Mouse (Mus musculus) MEL (cell line): ENCODE results near the gene Taar3. TPM values are rescaled to one million over a fixed set of nuclear protein-coding genes. Genes with fewer than 3 reads are reported as not detected.
A peak's percentile ranks its signal among the peaks of the same experiment; 100 is the strongest.

Source experiments
- DNase-seq: peaks from one replicate; pipeline ENCODE4 v3.0.0; 2011; ENCODE audit warnings: low read depth, low spot score
- H3K27ac ChIP-seq: 2 replicates; pipeline ENCODE4 v1.5.1; 2012; ENCODE audit warnings: low read depth, mild to moderate bottlenecking, control low read depth, low read length, moderate library complexity; ENCODE audit not compliant: control insufficient read depth
- H3K27me3 ChIP-seq, 2 experiments: fragments of 150-350 bp in 1 of 2; sonication (generic) in 1 of 2; 2 replicates each; pipeline ENCODE4 v1.6.1; 2012; ENCODE audit warnings: low read length in 2 of 2, mild to moderate bottlenecking in 2 of 2, improper control_type of control experiment in 1 of 2, moderate library complexity in 1 of 2; ENCODE audit not compliant: insufficient read depth in 2 of 2, control insufficient read depth in 1 of 2
- H3K36me3 ChIP-seq, 2 experiments: 2 replicates each; pipeline ENCODE4 v1.6.1; 2012 to 2014; ENCODE audit warnings: low read length in 2 of 2, improper control_type of control experiment in 1 of 2, inconsistent platforms in 1 of 2, mild to moderate bottlenecking in 1 of 2; ENCODE audit not compliant: insufficient read depth in 2 of 2, control insufficient read depth in 1 of 2
- H3K4me1 ChIP-seq, 2 experiments: fragments of 150-350 bp in 1 of 2; sonication (generic) in 1 of 2; 2 replicates each; pipeline ENCODE4 v1.6.1; 2012; ENCODE audit warnings: low read length in 2 of 2, improper control_type of control experiment in 1 of 2, mild to moderate bottlenecking in 1 of 2; ENCODE audit not compliant: insufficient read depth in 2 of 2, control insufficient read depth in 1 of 2
- H3K4me3 ChIP-seq, 2 experiments: fragments of 150-350 bp in 1 of 2; sonication (generic) in 1 of 2; 2 replicates each; pipeline ENCODE4 v1.5.1; 2012; ENCODE audit warnings: low read depth in 2 of 2, low read length in 2 of 2, mild to moderate bottlenecking in 2 of 2, moderate library complexity in 2 of 2, control low read depth in 1 of 2, improper control_type of control experiment in 1 of 2; ENCODE audit not compliant: control insufficient read depth in 1 of 2, insufficient read depth in 1 of 2
- H3K79me2 ChIP-seq: 2 replicates; pipeline ENCODE4 v1.6.1; 2012; ENCODE audit warnings: mild to moderate bottlenecking, low read length, moderate library complexity; ENCODE audit not compliant: control insufficient read depth, poor library complexity, insufficient read depth
- H3K9ac ChIP-seq: 2 replicates; pipeline ENCODE4 v1.6.1; 2012; ENCODE audit warnings: low read depth, mild to moderate bottlenecking, control low read depth, low read length, moderate library complexity; ENCODE audit not compliant: control insufficient read depth, poor library complexity, severe bottlenecking
- H3K9me3 ChIP-seq: fragments of 150-350 bp; sonication (generic); replicated peaks from 2 replicates; pipeline ENCODE4 v1.6.1; 2012; ENCODE audit warnings: mild to moderate bottlenecking, low read length, improper control_type of control experiment, moderate library complexity; ENCODE audit not compliant: insufficient read depth
- CHD2 ChIP-seq: IDR thresholded peaks from 2 replicates; pipeline ENCODE4 v1.6.1; 2011; ENCODE audit warnings: low read length, improper control_type of control experiment
- CTCF ChIP-seq, 3 experiments: IDR thresholded peaks in 2 of 3; conservative IDR thresholded peaks in 1 of 3; 2 replicates each; pipeline ENCODE4 v1.5.1; 2011 to 2012; ENCODE audit warnings: low read length in 3 of 3, low read depth in 2 of 3, mild to moderate bottlenecking in 2 of 3, improper control_type of control experiment in 1 of 3, inconsistent platforms in 1 of 3, mixed read lengths in 1 of 3, moderate library complexity in 1 of 3; ENCODE audit not compliant: control insufficient read depth in 1 of 3, insufficient read depth in 1 of 3, poor library complexity in 1 of 3, severe bottlenecking in 1 of 3
- EP300 ChIP-seq, 2 experiments: IDR thresholded peaks; 2 replicates each; pipeline ENCODE4 v1.6.1; 2011; ENCODE audit warnings: improper control_type of control experiment in 2 of 2, low read length in 2 of 2, low read depth in 1 of 2, mild to moderate bottlenecking in 1 of 2
- GABPA ChIP-seq: IDR thresholded peaks from 2 replicates; pipeline ENCODE4 v1.6.1; 2012; ENCODE audit warnings: low read depth, mild to moderate bottlenecking, inconsistent platforms, low read length, improper control_type of control experiment, moderate library complexity
- KAT2A ChIP-seq: conservative IDR thresholded peaks from 2 replicates; pipeline ENCODE4 v1.6.1; 2012; ENCODE audit warnings: low read depth, low read length, improper control_type of control experiment, inconsistent platforms
- MAX ChIP-seq: IDR thresholded peaks from 2 replicates; pipeline ENCODE4 v1.6.1; 2011; ENCODE audit warnings: low read length, improper control_type of control experiment
- MAZ ChIP-seq: IDR thresholded peaks from 2 replicates; pipeline ENCODE4 v1.6.1; 2012; ENCODE audit warnings: low read depth, mild to moderate bottlenecking, inconsistent platforms, low read length, improper control_type of control experiment
- MEF2A ChIP-seq: IDR thresholded peaks from 2 replicates; pipeline ENCODE4 v1.6.1; 2014; ENCODE audit warnings: low read depth, mild to moderate bottlenecking, inconsistent platforms, low read length, improper control_type of control experiment; ENCODE audit not compliant: poor library complexity, insufficient replicate concordance, severe bottlenecking; ENCODE audit errors: extremely low read depth
- NELFE ChIP-seq: IDR thresholded peaks from 2 replicates; pipeline ENCODE4 v1.6.1; 2011; ENCODE audit warnings: low read depth, low read length, improper control_type of control experiment
- NRF1 ChIP-seq: IDR thresholded peaks from 2 replicates; pipeline ENCODE4 v1.6.1; 2014; ENCODE audit warnings: low read depth, mild to moderate bottlenecking, inconsistent platforms, low read length, improper control_type of control experiment, moderate library complexity; ENCODE audit not compliant: poor library complexity, insufficient read depth, severe bottlenecking
- POLR2AphosphoS5 ChIP-seq: IDR thresholded peaks from 2 replicates; pipeline ENCODE4 v1.6.1; 2012; ENCODE audit warnings: low read depth, borderline replicate concordance, mild to moderate bottlenecking, inconsistent platforms, low read length, moderate library complexity, mixed read lengths
- RAD21 ChIP-seq: IDR thresholded peaks from 2 replicates; pipeline ENCODE4 v1.6.1; 2011; ENCODE audit warnings: mild to moderate bottlenecking, low read depth, low read length, improper control_type of control experiment
- RCOR1 ChIP-seq: IDR thresholded peaks from 2 replicates; pipeline ENCODE4 v1.6.1; 2012; ENCODE audit warnings: low read depth, mild to moderate bottlenecking, inconsistent platforms, low read length, improper control_type of control experiment
- SIN3A ChIP-seq: IDR thresholded peaks from 2 replicates; pipeline ENCODE4 v1.6.1; 2012; ENCODE audit warnings: low read length, improper control_type of control experiment, inconsistent platforms
- SMC3 ChIP-seq: IDR thresholded peaks from 2 replicates; pipeline ENCODE4 v1.6.1; 2011; ENCODE audit warnings: low read depth, low read length, improper control_type of control experiment
- TCF12 ChIP-seq: IDR thresholded peaks from 2 replicates; pipeline ENCODE4 v1.6.1; 2014; ENCODE audit warnings: low read depth, mild to moderate bottlenecking, inconsistent platforms, low read length, improper control_type of control experiment, moderate library complexity
- UBTF ChIP-seq: IDR thresholded peaks from 2 replicates; pipeline ENCODE4 v1.6.1; 2012; ENCODE audit warnings: low read depth, mild to moderate bottlenecking, inconsistent platforms, low read length, improper control_type of control experiment, moderate library complexity, borderline replicate concordance; ENCODE audit not compliant: insufficient read depth
- ZC3H11A ChIP-seq: IDR thresholded peaks from 2 replicates; pipeline ENCODE4 v1.6.1; 2012; ENCODE audit warnings: low read depth, mild to moderate bottlenecking, inconsistent platforms, low read length, improper control_type of control experiment
- polyA plus RNA-seq, 2 experiments: library from polyadenylated mRNA; stranded (reverse) in 1 of 2; unstranded in 1 of 2; fragments of >175 nt in 1 of 2; fragments of >200 nt in 1 of 2; gene quantifications; 2 replicates each; pipeline versions ENCODE4 v1.2.1 to v1.2.4; 2012; ENCODE audit warnings: low replicate concordance in 2 of 2, low read depth in 1 of 2; ENCODE audit not compliant: insufficient read length in 2 of 2, insufficient read depth in 1 of 2, missing spikeins in 1 of 2
- total RNA-seq: library from RNA; depleted of rRNA; stranded (reverse); fragments of 300-350 nt; gene quantifications from 2 replicates; pipeline ENCODE4 v1.2.3, GENCODE M21; 2012

The Taar3 gene
- total and polyA plus RNA-seq, 3 experiments = not detected

DNA sequence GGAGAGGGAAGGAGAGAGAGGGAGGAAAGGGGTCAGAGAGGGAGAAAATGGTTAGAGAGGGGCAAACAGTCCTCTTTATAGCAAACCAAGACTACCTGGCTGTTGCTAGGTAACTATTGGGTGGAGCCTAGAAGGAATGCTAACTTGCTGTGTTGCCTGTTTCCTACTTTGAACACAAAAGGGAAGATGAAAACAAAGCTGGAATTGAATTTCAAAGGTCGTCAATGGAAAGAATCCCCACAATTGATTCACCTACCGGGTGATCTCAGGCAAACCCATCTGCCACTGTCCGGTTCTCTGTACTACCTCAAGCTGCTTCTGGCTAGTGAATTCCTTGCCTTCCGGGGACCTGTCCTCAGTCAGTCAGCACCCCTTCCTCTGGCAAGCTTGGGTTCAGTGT, 28.6 kb downstream of the Taar3 start (continued):
- TF ChIP-seq POLR2AphosphoS5 = no peak
- TF ChIP-seq RAD21 = no peak
- TF ChIP-seq UBTF = no peak
- TF ChIP-seq ZC3H11A = no peak

DNA sequence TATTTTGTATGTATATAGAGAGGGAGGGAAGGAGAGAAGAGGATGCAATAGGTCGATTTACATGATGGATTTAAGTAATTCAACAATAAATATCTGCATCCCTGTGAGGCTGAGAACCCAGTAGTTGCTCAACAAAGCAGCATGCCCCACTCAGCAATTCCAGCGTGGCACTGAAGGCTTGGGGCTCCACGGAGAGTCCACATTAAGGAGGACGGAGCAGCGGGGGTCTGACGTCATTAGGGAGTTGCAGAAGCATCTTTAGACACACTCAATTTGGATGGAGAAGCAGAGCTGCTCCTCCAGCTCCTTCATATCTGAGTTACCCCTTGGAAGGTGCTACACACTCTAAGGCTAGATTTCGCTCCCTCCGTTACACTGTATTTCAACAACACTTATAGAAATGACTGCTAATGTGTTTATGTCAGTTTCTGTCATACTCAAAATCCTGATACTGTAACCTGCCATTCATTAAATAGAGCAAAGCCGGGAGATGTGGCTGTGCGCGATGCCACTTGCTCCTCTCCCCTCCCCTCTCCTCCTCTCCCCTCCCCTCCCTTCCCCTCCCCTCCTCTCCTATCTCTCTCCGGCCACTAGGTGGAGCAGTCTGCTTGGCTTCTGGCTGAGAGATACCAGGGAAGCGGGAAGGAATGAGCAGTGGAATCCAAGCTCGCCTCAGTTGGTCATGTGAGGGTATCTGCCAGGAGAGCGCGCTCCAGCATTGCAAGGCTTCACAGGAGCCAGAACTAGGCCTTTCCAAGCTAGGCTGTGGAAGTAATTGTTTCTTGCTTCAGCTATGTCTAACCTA, 29.7 kb downstream of the Taar3 start:
- no peaks in the 10 kb centered on the region for H3K36me3 ChIP-seq
- H3K9me3 ChIP-seq = no peaks in the 10 kb centered on the region
- H3K79me2 ChIP-seq = no peaks in the 10 kb centered on the region
- DNase-seq = peak; percentile 61
- H3K4me1 ChIP-seq = no peaks in the 10 kb centered on the region
- H3K9ac ChIP-seq = no peak overlapping the region
- no peak overlapping the region for H3K27ac ChIP-seq
- TF ChIP-seq CTCF (IDR thresholded peaks at IDR 0.05 in 2 of 3, conservative IDR thresholded peaks at IDR 0.05 in 1 of 3; ENCODE audit: control insufficient read depth in 1 of 3, insufficient read depth in 1 of 3, low read depth in 2 of 3, low read length in 3 of 3, poor library complexity in 1 of 3, severe bottlenecking in 1 of 3) = peak; percentile 46 to 78 (median 78)
- TF ChIP-seq SMC3 = peak; percentile 73
- peak; percentile 60 for TF ChIP-seq RAD21
- no peak for TF ChIP-seq SIN3A
- peak; percentile 91 for TF ChIP-seq MAZ
- no peak for TF ChIP-seq NRF1
- TF ChIP-seq ZC3H11A = peak; percentile 27; the same call in 1 of the 2 replicates
- TF ChIP-seq CHD2 = no peak
- TF ChIP-seq TCF12 = no peak
- TF ChIP-seq GABPA = no peak
- TF ChIP-seq, all 39 proteins: peak for 5
- Histone ChIP-seq H3K4me3 (no peak overlapping the region), H3K27me3 (no peaks in the 10 kb centered on the region; a peak in 1 of 4 replicates)

DNA sequence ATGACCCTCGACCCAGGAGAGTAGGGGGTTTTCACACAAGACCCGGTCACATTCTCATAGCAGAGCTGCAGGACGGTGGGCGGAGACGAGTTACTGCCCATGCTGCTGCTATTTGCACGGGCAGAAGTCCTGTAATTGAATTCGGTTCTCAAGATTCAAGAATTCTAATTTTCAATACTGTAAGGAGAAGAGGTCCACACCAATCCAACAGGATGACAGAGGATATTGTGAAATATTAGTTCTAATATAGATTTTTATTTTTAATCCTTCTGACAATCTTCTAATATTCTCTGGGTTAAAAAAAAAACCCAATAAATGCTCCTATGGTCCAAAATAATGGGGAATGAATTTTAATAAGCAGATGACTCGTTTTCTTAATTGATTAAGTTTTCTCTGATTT, 36.2 kb downstream of the Taar3 start, which contains the start of gene Taar6:
Gene Taar6 (minus strand): TSS at position 101 of the 400 bp plus-strand sequence.
- Histone ChIP-seq H3K79me2 (no peaks in the 10 kb centered on the region), H3K27me3 (no peaks in the 10 kb centered on the region; a peak in 1 of 4 replicates), H3K4me1 (no peaks in the 10 kb centered on the region), H3K27ac (no peak within 1 kb of the TSS), H3K36me3 (no peaks in the 10 kb centered on the region), H3K9me3 (no peaks in the 10 kb centered on the region), H3K4me3 (no peak within 1 kb of the TSS), H3K9ac (no peak within 1 kb of the TSS)
- DNase-seq = no peak
- TF ChIP-seq NELFE = no peak
- TF ChIP-seq EP300 (IDR thresholded peaks at IDR 0.05; ENCODE audit: low read depth in 1 of 2, low read length in 2 of 2) = no peak
- TF ChIP-seq TCF12 = no peak
- TF ChIP-seq RCOR1 = no peak
- no peak for TF ChIP-seq MEF2A
- TF ChIP-seq KAT2A = no peak
- no peak for TF ChIP-seq MAX
- no peak for TF ChIP-seq RAD21
